Comparison of ENCODE assay signal across 9 mouse cellular contexts in genomic region chr19:56134081-56134818, GRCm38 (mm10).
DNase-seq lines count a peak whose midpoint lies in the region; ATAC-seq lines count a peak whose summit lies in the region.
"Had no signal": no experiment of that assay in that cellular context is flagged by ENCODE, and none has a peak within 500 bp of the region (broad histone marks: within the 10 kb centered on the region; RNA-seq: fewer than 3 reads in every experiment).

No protein-coding gene starts in this region.

- H3K27ac ChIP-seq in lung, embryonic 16.5 days (ENCODE audit: low read length): no peak overlapping the region
- H3K27ac ChIP-seq: liver, embryonic 13.5 days had no signal

- ATAC-seq in lung, embryonic 16.5 days (ENCODE audit: low read depth): peak; percentile 93

- DNase-seq in NIH3T3 (ENCODE audit: low read depth): peak; percentile 91
- DNase-seq in cerebellum, adult 9-10 months: peak; percentile 15
- peak; percentile 36 to 85 for DNase-seq in frontal cortex, adult 2 months (ENCODE audit: extremely low spot score in 1 of 2, low spot score in 1 of 2)
- peak; percentile 83 for DNase-seq in heart, postnatal 4 days
- DNase-seq in layer of hippocampus, adult 18-20 months (ENCODE audit: low spot score in 2 of 2): peak; percentile 62 to 76
- DNase-seq in retina, embryonic 14.5 days (ENCODE audit: low spot score): peak; percentile 89
- DNase-seq in natural killer cell, adult 2 months (ENCODE audit: low spot score in 2 of 2): no peak
- DNase-seq: liver, embryonic 13.5 days had no signal

- H3K4me3 ChIP-seq in lung, embryonic 16.5 days (ENCODE audit: low read length): no peak overlapping the region
- H3K4me3 ChIP-seq: liver, embryonic 13.5 days had no signal

- H3K9me3 ChIP-seq in lung, embryonic 16.5 days (ENCODE audit: control insufficient read depth, low read length): no peaks in the 10 kb centered on the region
- H3K9me3 ChIP-seq: liver, embryonic 13.5 days had no signal

- peaks cover 2% of the 10 kb centered on the region; the same call in 1 of the 2 replicates for H3K27me3 ChIP-seq in lung, embryonic 16.5 days (ENCODE audit: control insufficient read depth, insufficient read depth, low read depth, low read length)

- 13% methylated on average over 17 of the region's 17 CpGs for WGBS in lung, embryonic 16.5 days

- no peaks in the 10 kb centered on the region for H3K36me3 ChIP-seq in lung, embryonic 16.5 days (ENCODE audit: control insufficient read depth, insufficient read depth, low read length)
- H3K36me3 ChIP-seq: liver, embryonic 13.5 days had no signal

- no peak overlapping the region; the same call in 1 of the 2 replicates for H3K9ac ChIP-seq in lung, embryonic 16.5 days (ENCODE audit: low read length)
- H3K9ac ChIP-seq: liver, embryonic 13.5 days had no signal

- H3K4me1 ChIP-seq in lung, embryonic 16.5 days (replicated peaks; ENCODE audit: control insufficient read depth, insufficient read depth, low read length): 0 out of 2 replicates have a peak, but pooled peaks cover 2% of the 10 kb centered on the region
- H3K4me1 ChIP-seq: liver, embryonic 13.5 days had no signal

- no peak overlapping the region for H3K4me2 ChIP-seq in lung, embryonic 16.5 days (ENCODE audit: low read depth, low read length)
- H3K4me2 ChIP-seq: liver, embryonic 13.5 days had no signal

Comparison
In these comparisons a context has a peak if more than half of its experiments do, and no peak if none do; other contexts are left out.
1. DNase-seq: peak in NIH3T3 (single experiment), cerebellum, adult 9-10 months (single experiment), frontal cortex, adult 2 months (2 of 2), heart, postnatal 4 days (single experiment), layer of hippocampus, adult 18-20 months (2 of 2) and retina, embryonic 14.5 days (single experiment); none in natural killer cell, adult 2 months (0 of 2).